Mouse (Mus musculus): ENCODE data around the gene Kctd17.

Gene Kctd17

DNA sequence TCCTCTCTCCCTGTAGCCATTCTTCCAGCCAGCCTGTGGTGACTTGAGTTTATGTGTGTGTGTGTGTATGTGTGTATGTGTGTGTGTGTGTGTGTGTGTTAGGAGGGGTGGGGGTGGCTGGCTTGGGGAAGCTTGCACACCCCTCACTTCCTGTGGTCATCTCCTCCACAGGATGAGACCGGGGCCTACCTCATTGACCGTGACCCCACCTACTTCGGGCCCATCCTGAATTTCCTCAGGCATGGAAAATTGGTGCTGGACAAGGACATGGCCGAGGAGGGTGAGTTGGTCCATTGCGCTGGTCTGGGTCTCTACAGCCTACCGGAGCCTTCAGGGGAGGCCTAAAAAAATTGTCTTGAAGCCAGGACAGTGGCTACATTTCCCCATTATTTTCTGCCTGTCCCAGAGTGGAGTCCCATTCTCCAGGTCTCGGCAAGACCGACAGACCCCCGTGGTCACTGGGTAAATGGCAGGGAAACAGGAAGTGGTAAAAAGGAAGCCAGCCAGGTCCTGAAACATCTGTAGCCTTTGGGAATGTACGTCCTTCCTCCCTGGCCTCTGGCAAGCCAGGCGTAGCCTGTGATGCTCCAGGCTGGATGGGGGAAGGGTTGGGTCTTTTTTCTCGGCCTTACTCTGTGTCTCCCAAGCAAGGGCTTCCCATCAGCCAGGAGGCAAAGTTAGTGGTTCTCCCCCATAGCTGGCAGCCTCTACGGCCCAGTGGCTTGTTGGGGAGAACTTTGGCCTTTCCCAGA lies 1.7 kb downstream of the Kctd17 start:
- Histone ChIP-seq H3K27me3 (ENCODE audit: control insufficient read depth, insufficient read depth, low read length, poor library complexity, severe bottlenecking) (no peaks in the 10 kb centered on the region; the same call in 1 of the 2 replicates), H3K36me3 (ENCODE audit: control insufficient read depth, insufficient read depth, low read length, poor library complexity, severe bottlenecking) (no peaks in the 10 kb centered on the region)
- DNase-seq (ENCODE audit: low read depth, low spot score): no peak

DNA sequence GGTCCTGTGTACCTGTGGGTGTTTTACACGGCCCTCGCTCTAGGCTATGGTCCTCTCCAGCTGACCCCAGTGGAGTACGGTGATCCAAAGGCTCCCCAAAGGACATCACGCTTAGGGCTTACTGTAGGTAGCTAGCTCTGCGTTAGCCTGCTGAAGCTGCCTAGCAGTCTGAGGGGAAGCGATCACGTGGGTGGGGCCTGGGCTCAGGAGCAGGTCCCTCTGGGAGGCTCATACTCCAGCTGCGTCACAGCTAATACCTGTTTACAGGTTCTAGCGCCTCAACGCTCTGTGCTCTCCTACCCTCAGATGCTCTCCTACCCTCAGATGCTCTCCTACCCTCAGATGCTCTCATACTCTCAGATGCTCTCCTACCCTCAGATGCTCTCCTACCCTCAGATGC lies 2.5 kb downstream of the Kctd17 start:
- no peak for DNase-seq (ENCODE audit: low read depth, low spot score)

DNA sequence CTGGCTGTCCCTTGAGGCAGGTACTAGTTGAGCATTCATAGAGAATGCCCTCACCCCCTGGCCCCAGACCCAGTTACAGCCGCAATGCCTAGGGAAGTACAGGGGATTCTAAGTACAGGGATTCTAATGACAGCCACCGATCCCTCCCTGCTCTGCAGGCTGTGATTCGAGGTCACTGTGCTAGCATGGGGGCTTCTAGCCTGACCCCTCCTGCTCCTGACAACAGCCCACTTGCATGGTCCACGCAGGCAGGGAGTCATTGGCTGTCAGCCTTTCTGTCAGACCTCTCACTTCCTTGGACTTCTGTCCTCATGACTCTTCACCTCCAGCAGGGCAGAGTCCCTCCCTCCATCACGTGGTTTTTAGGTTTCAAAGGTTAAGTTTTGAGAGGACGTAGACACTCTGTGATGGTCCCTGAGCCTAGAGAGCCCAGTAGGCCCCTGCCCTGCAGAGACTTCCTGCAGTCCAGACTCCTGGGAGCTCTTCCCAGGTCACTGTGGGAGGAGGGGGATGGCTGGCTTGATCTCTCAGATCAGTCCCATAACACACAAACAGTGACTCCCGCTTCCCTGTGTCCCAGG lies 3.3 kb downstream of the Kctd17 start:
- H3K36me3 ChIP-seq (ENCODE audit: control insufficient read depth, insufficient read depth, low read length, poor library complexity, severe bottlenecking): no peaks in the 10 kb centered on the region
- no peaks in the 10 kb centered on the region; the same call in 1 of the 2 replicates for H3K27me3 ChIP-seq (ENCODE audit: control insufficient read depth, insufficient read depth, low read length, poor library complexity, severe bottlenecking)
- no peak for DNase-seq (ENCODE audit: low read depth, low spot score)

More for the DNA sequence above, 2.5 kb downstream of the Kctd17 start:
- Histone ChIP-seq H3K27me3 (ENCODE audit: control insufficient read depth, insufficient read depth, low read length, poor library complexity, severe bottlenecking) (no peaks in the 10 kb centered on the region; the same call in 1 of the 2 replicates), H3K36me3 (ENCODE audit: control insufficient read depth, insufficient read depth, low read length, poor library complexity, severe bottlenecking) (no peaks in the 10 kb centered on the region)

DNA sequence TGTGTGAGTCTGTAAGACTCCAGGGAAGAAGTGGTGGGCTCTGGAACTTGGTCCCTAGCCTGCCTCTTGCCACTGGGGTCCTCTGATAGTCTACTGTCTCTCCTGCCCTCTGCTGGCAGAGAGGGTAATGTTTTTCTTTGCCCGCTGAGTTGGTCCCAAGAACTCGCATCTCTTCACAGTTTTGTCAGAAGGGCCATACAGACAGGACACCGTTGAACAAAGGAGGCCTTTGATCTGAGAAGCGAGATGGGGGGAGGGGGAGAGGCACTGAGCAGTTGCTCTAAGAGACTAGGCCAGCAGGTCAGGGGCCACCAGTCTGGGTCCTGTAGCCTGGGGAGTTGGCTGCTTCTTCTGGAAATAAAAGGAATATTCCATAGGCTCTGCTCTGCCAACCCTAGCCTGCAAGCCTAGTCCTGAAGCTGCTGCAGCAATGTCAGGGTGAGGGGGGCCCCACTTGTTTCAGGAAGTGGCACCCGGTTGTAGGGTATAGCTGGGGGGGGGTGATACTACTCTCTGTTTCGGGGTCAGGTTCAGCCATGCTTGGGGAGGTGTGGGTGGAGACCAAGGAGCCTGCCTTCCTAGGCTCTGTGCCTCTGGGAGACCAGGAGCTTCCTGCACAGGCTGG lies 6.6 kb downstream of the Kctd17 start:
- DNase-seq (ENCODE audit: low read depth, low spot score): peak; percentile 35
- no peaks in the 10 kb centered on the region for H3K27me3 ChIP-seq (ENCODE audit: control insufficient read depth, insufficient read depth, low read length, poor library complexity, severe bottlenecking)
- H3K36me3 ChIP-seq (ENCODE audit: control insufficient read depth, insufficient read depth, low read length, poor library complexity, severe bottlenecking): no peaks in the 10 kb centered on the region

DNA sequence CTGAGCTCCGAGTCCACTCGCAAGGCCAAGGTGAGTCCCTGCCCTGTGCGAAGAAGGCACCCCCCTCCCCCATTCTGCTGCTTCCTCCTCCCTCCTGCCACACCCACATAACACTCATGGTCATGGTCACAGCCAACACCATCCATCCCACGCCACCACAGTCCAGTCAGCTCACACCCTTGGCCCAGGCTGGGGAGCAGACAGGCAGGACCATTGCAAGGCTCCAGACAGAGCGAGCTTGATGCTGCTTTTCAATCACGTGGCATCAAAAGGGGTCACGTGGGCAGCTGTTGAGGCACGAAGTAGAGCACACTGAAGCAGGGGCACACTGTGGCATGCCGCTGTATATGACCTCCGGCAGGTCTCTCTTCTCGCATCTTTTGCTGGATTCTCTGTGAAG lies 7.3 kb downstream of the Kctd17 start:
- no peaks in the 10 kb centered on the region for H3K27me3 ChIP-seq (ENCODE audit: control insufficient read depth, insufficient read depth, low read length, poor library complexity, severe bottlenecking)
- DNase-seq (ENCODE audit: low read depth, low spot score): no peak
- no peaks in the 10 kb centered on the region for H3K36me3 ChIP-seq (ENCODE audit: control insufficient read depth, insufficient read depth, low read length, poor library complexity, severe bottlenecking)

DNA sequence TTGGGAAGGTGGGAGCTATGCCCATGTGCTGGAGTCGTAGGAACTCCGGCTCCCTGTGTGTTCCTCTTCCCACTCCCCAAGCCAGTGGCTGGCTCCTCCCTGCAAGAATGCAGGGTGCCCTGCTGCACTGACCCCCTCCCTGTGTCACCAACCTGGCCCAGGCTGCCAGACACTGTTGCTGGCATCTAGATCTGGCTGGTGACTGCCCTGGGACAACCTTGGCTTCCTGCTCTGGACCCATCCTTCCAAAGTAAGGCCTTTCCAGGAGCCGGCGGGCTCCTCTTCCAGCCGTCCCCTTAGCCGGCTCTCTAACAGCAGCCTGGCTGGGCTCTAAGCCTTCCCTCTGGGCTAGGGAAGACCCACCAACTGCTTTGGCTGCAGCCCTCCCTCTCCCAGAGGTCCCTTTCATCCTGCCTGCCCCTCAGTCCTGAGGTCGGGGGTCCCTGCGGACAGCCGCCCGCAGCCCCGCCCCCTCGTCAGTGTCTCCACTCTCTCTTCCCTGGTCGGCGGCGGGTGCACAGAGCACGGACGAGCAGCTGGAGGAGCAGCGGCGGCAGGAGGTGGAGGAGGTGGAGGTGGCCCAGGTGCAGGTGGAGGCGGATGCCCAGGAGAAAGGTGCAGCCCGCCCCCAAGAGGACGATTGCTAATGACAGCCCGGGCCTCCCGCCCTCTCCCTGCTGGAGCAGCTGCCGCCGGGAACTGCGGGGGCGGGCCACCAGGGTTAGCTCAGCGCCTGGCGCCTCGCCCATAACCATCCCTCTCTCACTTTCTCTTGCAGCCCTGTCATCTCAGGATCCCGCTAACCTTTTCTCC lies 8.2 kb downstream of the Kctd17 start:
- Histone ChIP-seq H3K27me3 (ENCODE audit: control insufficient read depth, insufficient read depth, low read length, poor library complexity, severe bottlenecking) (no peaks in the 10 kb centered on the region), H3K36me3 (ENCODE audit: control insufficient read depth, insufficient read depth, low read length, poor library complexity, severe bottlenecking) (no peaks in the 10 kb centered on the region)
- DNase-seq (ENCODE audit: low read depth, low spot score): no peak

DNA sequence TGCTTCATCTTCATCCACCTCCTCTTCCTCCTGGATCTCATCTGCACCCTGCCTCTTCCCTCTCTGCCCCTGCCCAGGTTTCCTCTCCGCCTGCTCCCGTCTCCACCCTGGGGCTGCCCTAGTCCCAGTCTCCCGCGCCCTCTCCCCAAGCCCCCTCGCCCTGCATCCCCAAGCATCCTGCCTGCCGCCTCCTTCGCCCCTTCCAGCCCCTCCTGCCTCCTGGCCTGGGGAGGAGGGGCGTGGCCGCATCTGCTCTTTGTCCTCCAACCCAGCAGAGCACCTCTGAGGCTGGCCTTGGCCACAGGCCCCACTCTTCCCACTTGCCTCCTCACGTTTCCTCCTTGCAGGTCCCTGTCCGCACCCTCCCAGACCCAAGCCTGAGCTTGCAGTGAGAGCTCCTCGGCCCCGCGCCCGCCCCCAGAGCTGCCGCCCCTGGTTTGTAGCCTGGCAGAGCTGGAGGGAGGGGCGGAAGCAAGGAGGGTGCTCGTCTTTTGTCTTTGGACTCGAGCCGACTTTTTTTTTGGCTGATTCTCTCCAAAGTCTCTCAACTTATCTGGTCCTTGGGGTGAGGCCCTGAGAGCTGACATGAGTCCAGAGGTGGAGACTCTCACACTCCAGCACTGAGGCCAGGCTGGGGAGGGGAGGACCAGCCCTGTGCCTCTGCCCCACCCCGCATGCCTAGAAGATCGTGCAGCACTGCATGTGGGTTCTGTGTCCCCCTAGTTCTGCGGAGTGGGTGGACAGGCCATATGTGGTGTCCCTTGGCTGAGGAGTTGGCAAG lies 9.1 kb downstream of the Kctd17 start:
- DNase-seq (ENCODE audit: low read depth, low spot score): no peak
- H3K27me3 ChIP-seq (ENCODE audit: control insufficient read depth, insufficient read depth, low read length, poor library complexity, severe bottlenecking): no peaks in the 10 kb centered on the region
- H3K36me3 ChIP-seq (ENCODE audit: control insufficient read depth, insufficient read depth, low read length, poor library complexity, severe bottlenecking): no peaks in the 10 kb centered on the region

DNA sequence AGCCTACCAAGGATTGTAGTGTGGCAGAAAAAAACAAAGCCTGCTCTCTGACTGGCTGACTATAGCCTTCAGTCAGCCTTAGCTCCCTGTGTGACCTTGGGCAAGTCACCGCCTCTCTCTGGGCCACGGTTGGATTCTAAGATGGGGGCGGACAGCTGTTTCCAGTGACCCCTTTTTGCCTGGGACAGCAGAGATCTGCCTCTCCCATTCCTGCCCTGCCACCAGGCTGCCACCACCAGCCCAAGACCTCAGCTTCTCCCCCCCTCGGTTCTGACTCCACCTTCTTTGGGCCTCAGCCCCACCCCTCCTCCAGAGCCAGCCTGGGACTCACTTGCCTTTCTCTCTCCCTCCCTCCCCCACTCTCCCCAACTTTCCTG lies 9.6 kb downstream of the Kctd17 start:
- H3K27me3 ChIP-seq (ENCODE audit: control insufficient read depth, insufficient read depth, low read length, poor library complexity, severe bottlenecking): no peaks in the 10 kb centered on the region
- no peaks in the 10 kb centered on the region for H3K36me3 ChIP-seq (ENCODE audit: control insufficient read depth, insufficient read depth, low read length, poor library complexity, severe bottlenecking)
- DNase-seq (ENCODE audit: low read depth, low spot score): no peak

DNA sequence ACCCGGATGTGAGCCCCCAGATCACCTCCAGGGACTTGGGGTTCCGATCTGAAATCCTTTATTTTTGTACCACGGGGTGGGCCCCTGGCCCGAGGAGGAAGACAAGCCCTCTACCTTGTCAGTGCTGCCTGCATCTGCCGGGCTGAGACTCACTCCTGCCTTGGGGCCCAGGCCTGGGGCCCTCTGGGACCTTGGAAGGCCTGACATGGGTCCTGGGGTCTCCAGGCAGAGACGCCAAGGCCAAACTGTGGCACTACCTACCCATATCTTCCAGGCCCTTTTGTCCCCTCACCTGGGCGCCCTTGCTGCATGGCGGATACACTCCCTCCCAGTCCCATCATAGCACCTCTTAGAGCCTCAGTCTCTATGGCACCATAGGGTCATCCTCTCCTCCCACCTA lies 10.1 kb downstream of the Kctd17 start:
- DNase-seq (ENCODE audit: low read depth, low spot score): no peak
- no peaks in the 10 kb centered on the region for H3K36me3 ChIP-seq (ENCODE audit: control insufficient read depth, insufficient read depth, low read length, poor library complexity, severe bottlenecking)
- H3K27me3 ChIP-seq (ENCODE audit: control insufficient read depth, insufficient read depth, low read length, poor library complexity, severe bottlenecking): no peaks in the 10 kb centered on the region

DNA sequence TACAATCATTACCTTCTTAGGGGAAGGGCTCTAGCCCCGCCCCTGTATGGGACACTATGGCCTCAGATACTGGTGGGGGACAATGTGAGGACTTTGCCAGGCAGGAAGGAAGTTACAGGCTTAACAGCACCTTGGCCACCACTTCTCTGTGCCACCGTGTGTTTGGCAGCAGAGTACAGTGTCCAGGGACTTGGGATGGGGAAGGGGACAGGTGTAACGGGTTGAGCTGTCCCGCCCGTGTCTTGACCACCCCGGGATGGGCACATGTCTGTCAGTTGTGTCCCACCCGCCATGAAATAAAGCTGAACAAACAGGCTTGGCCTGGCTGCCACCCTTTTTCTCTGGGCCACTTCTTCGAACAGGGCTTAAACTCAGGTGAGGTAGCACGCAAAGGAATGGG lies 10.6 kb downstream of the Kctd17 start:
- no peak for DNase-seq (ENCODE audit: low read depth, low spot score)
- Histone ChIP-seq H3K27me3 (ENCODE audit: control insufficient read depth, insufficient read depth, low read length, poor library complexity, severe bottlenecking) (no peaks in the 10 kb centered on the region), H3K36me3 (ENCODE audit: control insufficient read depth, insufficient read depth, low read length, poor library complexity, severe bottlenecking) (no peaks in the 10 kb centered on the region)

DNA sequence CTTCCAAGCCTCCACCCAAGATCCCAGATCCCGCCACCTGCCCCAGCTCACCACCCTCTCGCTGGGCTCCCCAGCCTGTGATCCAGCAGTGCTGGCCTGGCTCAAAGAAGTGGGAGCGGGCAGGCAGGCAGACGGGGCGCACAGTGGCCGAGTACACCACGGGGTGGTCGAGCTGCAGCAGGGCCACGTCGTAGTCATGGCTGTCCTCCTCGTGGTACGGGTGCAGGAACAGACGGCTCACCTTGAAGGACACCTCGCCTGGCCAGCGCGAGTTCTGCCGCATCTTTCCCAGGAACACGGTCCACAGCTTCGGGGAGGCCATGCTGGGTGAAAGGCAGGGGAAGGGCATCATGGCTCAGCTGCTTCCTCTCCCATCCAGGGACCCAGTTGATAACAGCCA lies 13.9 kb downstream of the Kctd17 start:
- Histone ChIP-seq H3K36me3 (ENCODE audit: control insufficient read depth, insufficient read depth, low read length, poor library complexity, severe bottlenecking) (no peaks in the 10 kb centered on the region), H3K27me3 (ENCODE audit: control insufficient read depth, insufficient read depth, low read length, poor library complexity, severe bottlenecking) (no peaks in the 10 kb centered on the region)
- no peak for DNase-seq (ENCODE audit: low read depth, low spot score)

DNA sequence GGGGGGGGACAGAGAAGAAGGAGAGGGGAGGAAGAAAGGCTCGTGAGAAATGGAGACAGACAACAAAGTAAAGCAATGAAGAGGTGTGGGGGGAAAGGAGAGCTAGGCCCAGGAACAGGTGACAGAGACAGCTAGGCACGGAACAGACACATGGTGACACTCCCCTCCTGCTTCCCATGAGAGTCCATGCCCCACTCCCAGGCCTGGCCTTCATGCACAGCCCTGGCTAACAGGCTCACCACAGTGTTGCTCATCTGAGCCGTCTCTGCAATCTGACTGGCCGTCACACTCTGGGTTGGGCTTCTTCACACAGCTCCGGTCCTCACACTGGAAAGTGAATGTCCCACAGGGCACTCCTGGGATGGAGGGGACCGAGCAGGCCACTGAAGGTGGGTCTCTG lies 15.5 kb downstream of the Kctd17 start:
- Histone ChIP-seq H3K36me3 (ENCODE audit: control insufficient read depth, insufficient read depth, low read length, poor library complexity, severe bottlenecking) (no peaks in the 10 kb centered on the region), H3K27me3 (ENCODE audit: control insufficient read depth, insufficient read depth, low read length, poor library complexity, severe bottlenecking) (no peaks in the 10 kb centered on the region)
- no peak for DNase-seq (ENCODE audit: low read depth, low spot score)

DNA sequence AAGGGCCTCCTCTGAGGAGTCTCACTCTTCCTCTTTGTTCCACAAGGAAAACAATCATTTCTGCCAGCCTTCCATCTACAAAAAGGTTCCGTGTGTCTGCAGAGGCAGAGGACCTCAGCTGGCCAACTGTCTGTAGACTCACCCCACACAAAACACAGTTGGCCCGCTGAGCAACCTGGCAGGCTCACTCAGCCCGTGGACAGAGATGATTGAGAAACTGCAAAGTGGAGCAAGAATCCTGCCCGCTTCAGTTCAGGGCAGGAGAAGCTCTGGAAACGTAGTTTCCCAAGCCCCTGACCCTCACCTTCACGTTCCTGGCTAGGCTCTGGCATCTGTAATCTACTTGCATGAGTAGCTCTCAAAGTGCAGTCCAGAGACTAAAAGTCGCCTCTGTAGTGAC lies 18.8 kb downstream of the Kctd17 start:
- H3K36me3 ChIP-seq (ENCODE audit: control insufficient read depth, insufficient read depth, low read length, poor library complexity, severe bottlenecking): no peaks in the 10 kb centered on the region
- H3K27me3 ChIP-seq (ENCODE audit: control insufficient read depth, insufficient read depth, low read length, poor library complexity, severe bottlenecking): no peaks in the 10 kb centered on the region
- no peak for DNase-seq (ENCODE audit: low read depth, low spot score)

DNA sequence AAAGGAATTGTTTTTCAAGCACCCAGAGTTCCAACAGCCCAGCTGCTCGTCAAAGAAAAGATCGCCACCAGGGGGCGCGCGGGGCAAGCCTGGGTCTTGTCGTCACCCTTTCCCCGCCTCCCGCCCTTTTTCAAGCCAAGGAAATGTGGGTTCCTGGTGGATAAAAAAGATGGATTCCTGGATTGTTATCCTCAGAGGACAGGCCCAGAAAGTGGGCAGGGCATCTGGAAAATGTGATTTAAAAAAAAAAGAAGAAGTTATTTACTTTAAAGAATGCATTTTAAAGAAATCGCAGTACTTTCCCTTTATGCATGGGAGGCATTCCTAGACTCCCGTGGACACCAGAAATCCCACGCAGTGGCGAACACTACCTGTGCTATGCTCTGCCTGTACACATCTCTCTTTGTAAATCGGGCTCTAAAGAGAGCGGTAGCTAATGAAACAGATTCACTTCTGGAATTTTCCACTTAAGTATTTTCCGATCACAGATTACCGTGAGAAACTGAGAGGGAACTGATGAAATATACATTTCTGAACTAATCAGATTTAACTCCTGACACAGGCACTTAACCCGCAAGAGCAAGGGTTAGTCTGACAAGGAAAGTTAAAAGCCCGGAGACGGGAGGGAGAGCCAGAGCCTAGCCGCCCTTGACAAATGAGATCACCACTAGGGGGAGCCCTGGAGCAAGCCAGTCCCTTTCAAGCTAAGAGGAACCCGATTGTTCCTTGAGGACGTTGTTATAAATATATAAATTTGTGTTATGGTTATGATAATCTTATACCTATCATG lies 19.6 kb downstream of the Kctd17 start:
- peak; percentile 90 for DNase-seq (ENCODE audit: low read depth, low spot score)
- H3K27me3 ChIP-seq (ENCODE audit: control insufficient read depth, insufficient read depth, low read length, poor library complexity, severe bottlenecking): no peaks in the 10 kb centered on the region
- no peaks in the 10 kb centered on the region for H3K36me3 ChIP-seq (ENCODE audit: control insufficient read depth, insufficient read depth, low read length, poor library complexity, severe bottlenecking)
